Mouse (Mus musculus) thymus, postnatal 14 days (tissue): ENCODE results near the gene Map3k6.

Experiments used
- DNase-seq: peaks from one replicate; pipeline ENCODE4 v3.0.0; 2021

Map3k6 gene

GRCm38 (mm10) chr4:133217641-133218040, 23.0 kb upstream of the Map3k6 start:
- peak; percentile 81 for DNase-seq

GRCm38 (mm10) chr4:133218745-133219144, 21.9 kb upstream of the Map3k6 start:
- no peak for DNase-seq

- no peak for DNase-seq
Observed at GRCm38 (mm10) chr4:133220656-133221055, 20.0 kb upstream of the Map3k6 start.

GRCm38 (mm10) chr4:133221701-133222100, 18.9 kb upstream of the Map3k6 start:
- no peak for DNase-seq

GRCm38 (mm10) chr4:133223875-133224274, 16.7 kb upstream of the Map3k6 start:
- no peak for DNase-seq

- no peak for DNase-seq
Observed at GRCm38 (mm10) chr4:133226073-133226472, 14.5 kb upstream of the Map3k6 start.

- no peak for DNase-seq
Observed at GRCm38 (mm10) chr4:133227636-133228035, 13.0 kb upstream of the Map3k6 start.

- DNase-seq: no peak
Observed at GRCm38 (mm10) chr4:133229582-133229981, 11.0 kb upstream of the Map3k6 start.

- DNase-seq: peak; percentile 76
Observed at GRCm38 (mm10) chr4:133233285-133233976, 7.2 kb upstream of the Map3k6 start.

- DNase-seq: no peak
Observed at GRCm38 (mm10) chr4:133234771-133235170, 5.8 kb upstream of the Map3k6 start.

- DNase-seq: no peak
Observed at GRCm38 (mm10) chr4:133235415-133235814, 5.2 kb upstream of the Map3k6 start.

- peak; percentile 73 for DNase-seq
Observed at GRCm38 (mm10) chr4:133237911-133238310, 2.7 kb upstream of the Map3k6 start.

GRCm38 (mm10) chr4:133240934-133241908, 603 bp downstream of the Map3k6 start:
- peak; percentile 93 for DNase-seq

GRCm38 (mm10) chr4:133241910-133242309, 1.3 kb downstream of the Map3k6 start:
- DNase-seq: no peak

GRCm38 (mm10) chr4:133242710-133243109, 2.1 kb downstream of the Map3k6 start:
- DNase-seq: no peak

- DNase-seq: no peak
Observed at GRCm38 (mm10) chr4:133243538-133243937, 2.9 kb downstream of the Map3k6 start.

- no peak for DNase-seq
Observed at GRCm38 (mm10) chr4:133244289-133244688, 3.7 kb downstream of the Map3k6 start.

- DNase-seq: no peak
Observed at GRCm38 (mm10) chr4:133247072-133247471, 6.5 kb downstream of the Map3k6 start.

GRCm38 (mm10) chr4:133247806-133248449, 7.3 kb downstream of the Map3k6 start:
- no peak for DNase-seq

GRCm38 (mm10) chr4:133250609-133251008, 10.0 kb downstream of the Map3k6 start:
- peak; percentile 92 for DNase-seq

GRCm38 (mm10) chr4:133251214-133251613, 10.6 kb downstream of the Map3k6 start:
- no peak for DNase-seq

- no peak for DNase-seq
Observed at GRCm38 (mm10) chr4:133252089-133252488, 11.5 kb downstream of the Map3k6 start.

GRCm38 (mm10) chr4:133253412-133253811, 12.8 kb downstream of the Map3k6 start:
- no peak for DNase-seq
